Mouse (Mus musculus) liver, embryonic 16.5 days (tissue): ENCODE measurements around the gene Dtx3. TPM values are rescaled to one million over a fixed set of nuclear protein-coding genes. Genes with fewer than 3 reads are reported as not detected.

Experiments
- ATAC-seq: fragments of 200-750 bp; cut with Nextera tagmentation; 2 replicates; pipeline ENCODE4 v1.8.0; 2017; ENCODE audit warnings: low read depth, mild to moderate bottlenecking, moderate number of reproducible peaks, moderate library complexity
- H3K27ac ChIP-seq: fragments of 300-500 bp; sonication (generic); 2 replicates; pipeline ENCODE4 v1.5.1; 2014; ENCODE audit warnings: mild to moderate bottlenecking, low read length
- H3K27me3 ChIP-seq: fragments of 300-500 bp; sonication (generic); 2 replicates; pipeline ENCODE4 v1.6.1; 2014; ENCODE audit warnings: low read depth, low read length, mixed read lengths; ENCODE audit not compliant: control insufficient read depth, insufficient read depth
- H3K36me3 ChIP-seq: fragments of 300-500 bp; sonication (generic); 2 replicates; pipeline ENCODE4 v1.6.1; 2014; ENCODE audit warnings: mild to moderate bottlenecking; ENCODE audit not compliant: control insufficient read depth, insufficient read depth
- H3K4me1 ChIP-seq: fragments of 300-500 bp; sonication (generic); 2 replicates; pipeline ENCODE4 v1.6.1; 2014; ENCODE audit warnings: low read depth, low read length, mixed read lengths; ENCODE audit not compliant: control insufficient read depth
- H3K4me2 ChIP-seq: fragments of 300-500 bp; sonication (generic); 2 replicates; pipeline ENCODE4 v1.6.1; 2014; ENCODE audit warnings: low read depth, low read length, mixed read lengths
- H3K4me3 ChIP-seq: fragments of 300-500 bp; sonication (generic); 2 replicates; pipeline ENCODE4 v1.5.1; 2014; ENCODE audit warnings: low read depth, mild to moderate bottlenecking, low read length
- H3K9ac ChIP-seq: fragments of 300-500 bp; sonication (generic); 2 replicates; pipeline ENCODE4 v1.6.1; 2014; ENCODE audit warnings: low read depth, low read length
- H3K9me3 ChIP-seq: fragments of 300-500 bp; sonication (generic); replicated peaks from 2 replicates; pipeline ENCODE4 v1.6.1; 2016; ENCODE audit warnings: low read length; ENCODE audit not compliant: control insufficient read depth
- WGBS: fragments of 180-500 bp; shearing (Covaris S2); extraction: QIAGEN DNeasy Blood & Tissue Kit; methylation state at CpG from one replicate; pipeline ENCODE4 v1.1.7; 2014; ENCODE audit not compliant: insufficient replicate concordance; 5-methylcytosine and 5-hydroxymethylcytosine counted together
- polyA plus RNA-seq: library from polyadenylated mRNA; unstranded; fragments of >200 nt; fragmentation: Nextera tagmentation; extraction: Ambion mirVana; gene quantifications from 2 replicates; pipeline ENCODE4 v1.2.1, GENCODE M21; 2015

Dtx3 gene
- polyA plus RNA-seq, 1 experiment from 2014 or later: 14.8 TPM

DNA sequence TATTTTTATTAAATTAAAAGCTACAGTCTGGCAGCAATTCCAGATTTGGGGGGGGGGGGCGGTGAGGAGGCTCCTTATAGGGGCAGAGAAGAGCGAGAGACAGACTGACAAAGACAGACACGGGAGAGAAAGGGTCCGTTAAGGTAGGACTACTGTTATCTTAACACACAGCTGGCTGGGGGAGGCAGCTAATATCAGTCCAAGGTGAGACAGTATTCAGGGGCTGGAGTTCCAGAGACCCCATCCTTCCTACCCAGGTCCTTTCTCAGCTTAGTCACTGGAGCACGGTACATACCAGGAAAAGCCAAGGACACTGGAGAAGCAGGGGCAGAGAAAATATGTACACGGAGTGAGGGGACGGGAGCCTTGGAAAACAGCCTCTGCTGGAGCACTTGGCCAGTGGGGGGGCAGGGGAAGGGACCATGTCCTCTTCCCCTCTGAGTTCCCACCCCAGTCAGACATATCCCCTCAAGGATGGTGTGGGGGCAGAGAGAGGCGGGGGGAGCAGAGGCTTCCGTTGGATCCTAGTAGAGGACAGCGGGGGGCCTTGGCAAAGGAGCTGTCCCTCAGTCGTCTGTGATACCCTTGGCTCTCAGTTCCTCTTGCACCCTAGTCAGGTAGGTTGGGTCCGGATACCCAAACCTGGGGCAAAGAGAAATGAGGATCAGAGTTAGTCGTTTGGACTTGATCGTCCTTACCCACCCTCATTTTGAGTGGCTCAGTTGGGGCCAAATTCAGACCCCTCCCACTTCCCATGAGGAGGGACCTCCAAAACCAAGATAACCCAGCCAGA, 4.9 kb downstream of the Dtx3 start:
- Histone ChIP-seq H3K9me3 (no peaks in the 10 kb centered on the region), H3K27ac (peak overlapping the region; percentile 87), H3K4me3 (peak overlapping the region; percentile 65), H3K4me1 (peaks cover 68% of the 10 kb centered on the region), H3K27me3 (peaks cover 3% of the 10 kb centered on the region), H3K9ac (no peak overlapping the region), H3K4me2 (peak overlapping the region; percentile 97), H3K36me3 (no peaks in the 10 kb centered on the region)
- 27% methylated on average over 13 of the region's 14 CpGs for WGBS
- peak; percentile 7; the same call in 1 of the 2 replicates for ATAC-seq

DNA sequence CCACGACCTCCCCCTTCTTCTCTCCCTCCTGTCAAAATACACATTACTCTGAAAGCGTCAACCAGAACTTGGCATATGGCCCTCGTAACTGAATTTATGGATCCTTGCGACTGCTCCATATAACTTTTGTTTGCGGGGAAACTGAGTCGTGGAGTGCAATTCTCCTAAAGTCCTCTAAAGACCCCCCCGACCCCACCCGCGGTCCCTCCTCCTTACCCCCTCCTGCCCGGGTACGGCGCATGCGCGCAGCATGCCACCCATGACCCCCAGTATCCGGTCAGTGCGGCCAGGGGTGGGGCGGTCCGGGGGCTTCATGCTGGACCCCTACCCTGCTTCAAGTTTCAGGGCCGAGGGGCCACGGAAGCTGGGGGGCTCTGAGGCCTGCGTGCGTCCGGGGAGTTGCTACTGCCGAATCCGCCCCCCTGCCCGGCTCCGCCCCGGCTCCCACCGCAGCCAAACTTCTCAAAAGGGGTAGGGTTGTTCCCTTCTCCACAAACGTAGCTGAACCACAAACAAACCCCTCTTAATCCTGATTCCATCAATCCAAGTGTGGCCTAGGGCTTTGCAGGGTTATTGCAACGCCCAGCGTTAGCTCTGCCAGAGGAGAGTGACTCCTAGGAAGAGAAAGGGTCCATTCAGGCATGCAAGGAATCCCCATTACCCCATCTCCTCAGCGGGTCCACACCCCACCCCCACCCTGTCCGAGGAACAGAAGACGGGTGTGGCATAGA, 5.7 kb downstream of the Dtx3 start, which contains the start of gene Arhgef25:
Arhgef25 (minus strand) TSS at position 433 of the 731 bp plus-strand sequence.
- H3K4me3 ChIP-seq: peak within 1 kb of the TSS; percentile 65
- H3K4me2 ChIP-seq: peak within 1 kb of the TSS; percentile 97
- H3K27me3 ChIP-seq: peaks cover 3% of the 10 kb centered on the region
- H3K36me3 ChIP-seq: no peaks in the 10 kb centered on the region
- peaks cover 62% of the 10 kb centered on the region for H3K4me1 ChIP-seq
- peak within 1 kb of the TSS; percentile 74 for H3K9ac ChIP-seq
- no peak for ATAC-seq
- peak within 1 kb of the TSS; percentile 87 for H3K27ac ChIP-seq
- 4% methylated on average over 35 of the region's 35 CpGs for WGBS
- no peaks in the 10 kb centered on the region for H3K9me3 ChIP-seq

DNA sequence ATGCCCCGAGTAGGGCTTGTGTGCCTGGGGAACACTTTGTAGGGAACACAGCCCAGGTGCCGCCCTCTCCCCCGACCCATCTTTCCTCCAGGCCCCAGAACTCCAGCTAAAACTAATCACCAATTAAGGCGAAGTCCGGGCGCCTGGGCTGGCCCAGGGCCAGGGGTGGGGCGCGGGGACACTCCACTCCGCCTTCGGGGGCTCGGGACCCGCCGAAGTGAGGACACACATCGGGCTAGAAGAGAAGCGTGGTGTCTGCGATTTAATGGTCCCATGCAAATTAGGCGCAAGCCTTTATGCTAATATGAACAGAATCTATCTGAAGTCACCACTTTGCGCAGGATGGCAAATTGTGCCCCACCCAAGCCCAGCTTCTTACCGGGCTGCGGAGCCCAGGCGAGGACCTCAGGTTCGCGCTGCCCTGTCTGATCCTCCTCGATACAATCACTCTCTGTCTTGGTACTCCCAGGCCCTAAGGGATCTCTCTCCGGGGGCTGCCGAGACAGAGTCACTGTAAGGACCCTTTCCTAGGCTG, 6.3 kb downstream of the Dtx3 start:
- Histone ChIP-seq H3K4me3 (peak overlapping the region; percentile 65), H3K4me2 (peak overlapping the region; percentile 97), H3K27me3 (peaks cover 5% of the 10 kb centered on the region), H3K9ac (peak overlapping the region; percentile 74), H3K36me3 (no peaks in the 10 kb centered on the region), H3K27ac (peak overlapping the region; percentile 87), H3K9me3 (no peaks in the 10 kb centered on the region), H3K4me1 (peaks cover 56% of the 10 kb centered on the region)
- WGBS: under 1% methylated on average over 26 of the region's 26 CpGs
- peak; percentile 59 for ATAC-seq

- 1% methylated on average over 35 of the region's 46 CpGs for WGBS
- Histone ChIP-seq H3K9me3 (no peaks in the 10 kb centered on the region), H3K27ac (peak overlapping the region; percentile 87), H3K4me1 (peaks cover 59% of the 10 kb centered on the region), H3K4me2 (peak overlapping the region; percentile 97), H3K4me3 (peak overlapping the region; percentile 65), H3K27me3 (peaks cover 7% of the 10 kb centered on the region), H3K36me3 (no peaks in the 10 kb centered on the region), H3K9ac (peak overlapping the region; percentile 74)
- peak; percentile 66 for ATAC-seq
These were observed 6.9 kb downstream of the Dtx3 start for GRCm38 (mm10) chr10:127188465-127189115.

DNA sequence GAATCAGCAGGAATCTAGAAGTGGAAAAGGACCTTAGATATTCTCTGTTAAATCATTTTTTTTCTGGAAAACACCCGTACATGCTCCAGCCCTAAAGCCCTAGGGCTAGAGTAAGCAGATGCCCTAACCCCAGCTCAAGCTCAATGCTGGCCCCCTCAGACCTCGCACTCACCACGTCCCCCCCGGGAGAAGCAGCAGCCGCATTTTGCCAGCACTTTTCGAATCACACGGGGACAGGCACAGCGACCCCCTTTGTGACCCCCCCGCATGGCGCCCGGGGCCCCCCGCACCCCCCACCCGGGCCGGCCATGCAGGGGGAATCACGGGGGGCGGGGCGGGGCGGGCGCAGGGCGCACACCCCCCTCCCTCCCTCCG, 7.5 kb downstream of the Dtx3 start:
- H3K4me1 ChIP-seq: peaks cover 54% of the 10 kb centered on the region
- no peak for ATAC-seq

DNA sequence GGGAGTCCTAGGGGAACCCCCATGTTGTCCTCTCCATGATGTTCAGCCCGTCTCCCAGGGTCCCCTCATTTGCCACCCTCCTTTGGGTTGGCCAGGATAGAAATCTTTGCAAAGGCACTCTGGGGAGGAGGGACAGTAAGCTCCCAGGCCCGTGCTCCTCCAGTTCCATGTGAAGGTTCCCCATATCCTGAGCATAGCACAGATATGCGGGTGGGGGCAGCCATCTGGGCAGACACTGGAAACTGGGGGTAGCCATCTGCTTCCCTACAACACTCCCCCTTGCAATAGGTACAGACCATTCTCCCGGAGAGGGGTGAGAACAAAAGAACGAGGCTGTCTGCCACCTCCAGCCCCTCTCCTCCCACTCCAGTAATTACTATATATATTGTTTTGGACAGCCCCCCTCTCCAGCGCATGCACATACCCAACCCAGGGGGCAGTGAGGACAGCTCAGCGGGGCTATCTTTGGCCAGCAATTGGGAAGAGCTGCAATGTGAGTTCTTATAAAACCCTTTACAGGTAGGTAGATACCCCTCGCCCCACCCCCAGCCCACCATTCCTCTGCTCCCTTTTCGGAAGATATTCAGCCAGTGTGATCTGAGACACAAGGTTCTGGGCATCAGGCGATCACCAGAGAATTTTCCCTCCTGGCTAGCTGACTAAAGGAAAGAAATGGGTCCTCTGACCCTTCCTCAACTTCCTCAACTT, 8.0 kb downstream of the Dtx3 start:
- H3K4me2 ChIP-seq: peak overlapping the region; percentile 97; the same call in 1 of the 2 replicates
- H3K9ac ChIP-seq: no peak overlapping the region; the same call in 1 of the 2 replicates
- no peaks in the 10 kb centered on the region for H3K9me3 ChIP-seq
- peaks cover 49% of the 10 kb centered on the region for H3K4me1 ChIP-seq
- H3K4me3 ChIP-seq: peak overlapping the region; percentile 65
- 59% methylated on average over 10 of the region's 10 CpGs for WGBS
- no peak for ATAC-seq
- H3K27me3 ChIP-seq: peaks cover 11% of the 10 kb centered on the region
- no peak overlapping the region for H3K27ac ChIP-seq
- no peaks in the 10 kb centered on the region for H3K36me3 ChIP-seq

More for the DNA sequence above, 7.5 kb downstream of the Dtx3 start:
- Histone ChIP-seq H3K9me3 (no peaks in the 10 kb centered on the region), H3K4me2 (peak overlapping the region; percentile 97), H3K9ac (peak overlapping the region; percentile 74), H3K36me3 (no peaks in the 10 kb centered on the region), H3K27me3 (peaks cover 10% of the 10 kb centered on the region), H3K4me3 (peak overlapping the region; percentile 65), H3K27ac (no peak overlapping the region)
- WGBS: 2% methylated on average over 21 of the region's 21 CpGs

- H3K9ac ChIP-seq: no peak overlapping the region
- no peaks in the 10 kb centered on the region for H3K36me3 ChIP-seq
- H3K27me3 ChIP-seq: peaks cover 14% of the 10 kb centered on the region
- no peak overlapping the region for H3K4me2 ChIP-seq
- 75% methylated on average over 1 of the region's 1 CpGs for WGBS
- H3K4me3 ChIP-seq: no peak overlapping the region
- no peak for ATAC-seq
- no peak overlapping the region for H3K27ac ChIP-seq
- H3K4me1 ChIP-seq: peaks cover 42% of the 10 kb centered on the region
- no peaks in the 10 kb centered on the region for H3K9me3 ChIP-seq
These were observed 9.1 kb downstream of the Dtx3 start for GRCm38 (mm10) chr10:127186451-127186850.

- no peak for ATAC-seq
- no peaks in the 10 kb centered on the region for H3K9me3 ChIP-seq
- 66% methylated on average over 15 of the region's 15 CpGs for WGBS
- H3K4me1 ChIP-seq: peaks cover 32% of the 10 kb centered on the region
- no peak overlapping the region for H3K9ac ChIP-seq
- H3K27ac ChIP-seq: no peak overlapping the region
- H3K4me2 ChIP-seq: no peak overlapping the region
- H3K36me3 ChIP-seq: no peaks in the 10 kb centered on the region
- H3K27me3 ChIP-seq: peaks cover 22% of the 10 kb centered on the region
- H3K4me3 ChIP-seq: no peak overlapping the region
These were observed 10.0 kb downstream of the Dtx3 start for GRCm38 (mm10) chr10:127185506-127185905.
